Mouse (Mus musculus) left cerebral cortex, adult 9 months (tissue): ENCODE data around the gene Lingo1.

Source experiments
- DNase-seq, 2 experiments: peaks; one replicate each; pipeline ENCODE4 v3.0.0; 2022; ENCODE audit warnings: low spot score in 2 of 2

Gene Lingo1

DNA sequence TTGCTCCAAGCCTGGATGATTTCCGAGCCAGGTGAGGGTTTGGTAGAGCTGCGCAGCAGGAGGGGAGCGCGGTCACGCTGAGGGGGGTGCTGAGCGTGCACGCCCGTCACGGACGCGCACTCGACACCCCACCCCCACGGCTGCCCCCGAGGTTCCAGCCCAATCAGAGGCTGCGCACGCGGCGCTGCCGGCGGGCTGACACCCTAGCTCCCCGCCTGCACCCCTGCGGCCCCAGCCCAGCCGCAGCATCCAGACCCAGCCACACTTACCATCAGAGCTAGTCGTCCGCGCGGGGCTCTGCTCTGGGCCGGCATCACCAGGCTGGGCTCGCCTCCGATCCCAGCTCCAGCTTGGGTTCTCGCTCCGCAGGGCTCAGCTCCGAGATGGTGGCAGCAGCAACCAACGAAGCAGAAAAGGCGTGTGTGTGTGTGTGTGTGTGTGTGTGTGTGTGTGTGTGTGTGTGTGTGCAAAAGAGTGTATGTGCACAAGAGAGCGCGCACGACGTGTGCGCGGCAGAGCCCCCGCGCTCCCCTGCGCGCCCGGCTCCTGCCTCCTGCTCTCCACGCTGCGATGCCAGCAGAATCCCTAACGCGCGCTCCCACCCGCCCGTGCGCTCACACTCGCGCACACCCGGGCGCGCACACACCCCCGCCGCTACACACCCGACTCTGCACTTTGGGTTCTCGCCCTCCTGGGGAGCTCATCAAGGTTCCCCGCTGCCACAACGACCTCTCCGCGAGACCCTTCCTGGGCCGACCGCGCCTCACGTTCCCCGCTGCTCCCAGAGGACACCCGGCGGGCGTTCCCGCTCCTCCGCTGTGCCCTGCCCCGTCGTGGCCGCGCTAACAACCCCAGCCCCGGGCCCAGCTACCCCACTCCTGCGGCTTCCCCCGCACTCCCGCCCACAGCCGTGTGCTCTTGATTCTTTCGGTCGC is at the start of gene Lingo1:
Lingo1 (minus strand) TSS at position 748 of the 935 bp plus-strand sequence.
- peak in 1 of 2 experiments; percentile 78 for DNase-seq

DNA sequence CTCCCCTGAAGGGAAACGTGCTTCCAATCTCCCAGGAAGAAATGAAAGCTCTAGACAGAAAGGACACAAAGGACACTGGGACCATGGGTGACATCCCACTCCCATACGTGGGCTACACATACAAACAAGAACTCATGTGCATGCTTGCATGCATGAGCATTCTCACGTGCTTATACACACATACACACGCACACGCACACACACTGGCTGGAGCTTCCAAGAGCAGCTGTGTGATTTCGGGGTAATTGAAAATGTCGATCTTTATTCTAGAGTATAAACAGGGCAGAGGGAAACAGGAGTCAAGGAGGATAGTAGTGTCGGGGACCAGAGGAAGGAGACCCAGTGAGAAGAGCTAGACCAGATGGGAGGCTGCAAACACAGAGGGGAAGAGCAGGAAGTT is 48.4 kb upstream of the Lingo1 start:
- DNase-seq: no peak

DNA sequence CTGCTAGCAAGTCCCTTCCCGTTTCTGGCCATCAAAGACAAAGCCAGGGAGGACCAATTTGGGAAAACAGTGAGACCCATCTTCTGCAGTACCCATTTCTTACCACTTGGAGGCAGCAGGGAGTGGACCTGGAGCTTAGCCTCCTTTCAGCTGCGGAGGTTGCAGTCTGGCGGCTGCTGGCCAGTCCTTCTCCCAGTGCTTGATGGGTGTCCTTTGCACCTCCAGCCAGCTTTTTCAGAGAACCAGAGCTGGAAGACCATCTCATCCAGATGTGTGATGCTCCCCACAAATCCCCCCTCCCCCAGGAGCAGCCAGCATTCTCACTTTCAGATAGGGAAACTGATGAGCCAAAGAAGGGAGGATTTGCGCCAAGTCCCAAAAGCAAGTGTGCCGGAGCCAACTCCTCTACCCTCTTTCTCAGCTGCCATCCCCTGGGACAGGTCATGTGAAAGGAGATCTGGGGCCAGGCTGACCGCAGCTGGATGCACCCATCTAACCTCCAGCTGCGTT is 47.5 kb upstream of the Lingo1 start:
- peak; percentile 35 to 84 for DNase-seq

DNA sequence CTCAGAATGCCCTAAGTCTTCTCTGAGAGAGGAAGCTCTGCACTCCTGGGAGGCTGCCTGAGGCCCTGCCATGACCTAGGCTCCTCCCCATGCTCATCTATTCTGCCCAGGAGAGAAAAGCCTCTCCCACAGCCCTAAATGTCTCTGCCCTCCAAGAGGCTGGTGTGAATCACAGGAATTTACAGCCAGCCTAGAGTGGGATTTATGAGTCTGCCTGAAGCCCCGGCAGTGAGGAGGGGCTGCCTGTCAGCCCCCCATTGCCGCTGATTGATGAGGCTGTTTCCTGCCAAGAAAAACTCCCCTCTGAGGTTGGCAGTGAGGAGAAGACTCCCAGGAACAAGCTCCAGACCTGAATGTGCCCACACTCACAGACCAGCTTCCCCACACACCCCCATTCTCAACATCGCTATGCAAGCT is 46.0 kb upstream of the Lingo1 start:
- DNase-seq: no peak

DNA sequence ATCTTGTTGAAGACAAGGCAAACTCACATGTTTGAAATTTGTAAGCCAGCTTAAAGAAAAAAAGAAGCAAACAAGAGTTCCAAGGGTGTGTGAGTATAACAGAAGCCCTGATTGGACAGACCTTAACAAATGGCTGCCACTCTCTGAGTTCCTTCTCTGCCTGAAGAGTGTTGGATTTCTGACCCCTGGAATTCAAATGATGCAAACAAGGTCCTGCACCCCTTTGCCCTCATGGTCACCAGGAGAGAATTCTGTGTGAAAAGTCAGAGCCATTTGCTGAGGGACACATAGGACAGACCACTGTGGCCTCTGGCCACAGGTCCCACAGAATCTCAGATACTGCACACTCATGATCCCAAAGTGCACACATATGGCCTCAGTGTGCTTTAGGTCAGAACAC is 45.6 kb upstream of the Lingo1 start:
- no peak for DNase-seq

DNA sequence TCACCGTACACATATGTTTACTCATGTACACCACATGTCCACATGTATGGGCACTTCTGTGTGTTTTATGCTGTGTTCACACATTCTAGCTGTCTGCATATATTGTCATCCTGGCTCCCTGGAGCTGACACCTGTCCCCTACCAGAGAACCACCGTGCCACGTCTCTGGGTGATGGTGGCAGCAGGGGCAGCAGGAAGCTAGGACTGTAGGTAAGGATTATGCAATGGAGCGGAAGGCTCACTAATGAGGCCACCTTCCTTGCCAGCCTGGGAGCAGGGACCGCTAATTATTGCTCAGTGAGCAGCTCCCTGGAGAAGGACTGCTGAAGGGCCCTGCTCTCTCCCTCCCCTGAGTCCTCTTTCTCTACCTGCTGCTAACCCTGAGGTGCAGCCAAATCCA is 44.5 kb upstream of the Lingo1 start:
- no peak for DNase-seq

DNA sequence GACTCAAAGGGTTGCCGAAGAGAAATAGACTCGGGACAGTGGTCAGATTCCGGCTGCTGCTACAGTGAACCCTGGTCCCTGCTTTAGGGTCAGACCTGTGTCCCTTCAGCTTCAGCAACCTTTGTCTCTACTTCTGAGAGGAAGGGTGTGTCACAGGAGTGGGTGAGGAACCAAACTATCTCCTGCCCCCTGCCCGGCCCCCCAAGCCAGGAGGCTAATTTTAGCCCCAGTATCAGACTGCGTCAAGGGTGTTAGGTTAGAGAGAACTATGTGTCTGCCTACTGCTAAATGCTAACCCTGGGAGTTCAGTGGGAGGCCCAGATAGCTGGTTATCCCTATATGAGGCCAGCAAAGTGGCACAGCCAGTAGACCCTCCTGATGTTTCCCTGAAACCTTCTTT is 38.9 kb upstream of the Lingo1 start:
- no peak for DNase-seq

DNA sequence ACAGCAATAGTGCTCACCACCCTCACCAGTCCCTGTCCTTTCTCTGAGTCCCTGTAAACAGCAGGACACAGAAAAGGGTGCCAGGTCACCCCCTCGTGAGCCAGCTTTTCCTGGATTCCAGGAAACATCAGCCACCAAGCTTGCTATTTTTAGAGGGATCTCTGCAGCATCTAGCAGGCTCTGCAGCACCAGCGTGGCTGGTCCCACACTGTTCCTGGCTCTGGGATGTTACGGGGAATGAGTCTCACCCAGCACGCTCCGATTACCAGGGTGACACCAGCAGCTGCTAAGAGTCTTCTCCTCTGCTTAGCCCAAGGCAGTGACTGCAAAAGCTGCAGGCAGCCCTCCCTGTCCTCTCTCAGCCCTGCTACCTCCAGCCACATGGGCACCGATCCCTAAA is 36.6 kb upstream of the Lingo1 start:
- peak in 1 of 2 experiments; percentile 41 for DNase-seq

DNA sequence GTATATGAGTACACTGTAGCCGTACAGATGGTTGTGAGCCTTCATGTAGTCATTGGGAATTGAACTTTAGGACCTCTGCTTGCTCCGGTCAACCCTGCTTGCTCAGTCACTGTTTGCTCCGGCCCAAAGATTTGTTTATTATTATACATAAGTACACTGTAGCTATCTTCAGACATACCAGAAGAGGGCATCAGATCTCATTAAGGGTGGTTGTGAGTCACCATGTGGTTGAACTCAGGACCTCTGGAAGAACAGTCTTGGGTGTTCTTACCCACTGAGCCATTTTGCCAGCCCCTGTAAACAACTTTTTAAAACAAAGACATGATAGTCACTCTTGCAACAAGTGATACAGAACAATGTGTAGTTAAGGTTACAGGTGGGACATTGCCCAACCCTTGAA is 35.6 kb upstream of the Lingo1 start:
- DNase-seq: no peak

DNA sequence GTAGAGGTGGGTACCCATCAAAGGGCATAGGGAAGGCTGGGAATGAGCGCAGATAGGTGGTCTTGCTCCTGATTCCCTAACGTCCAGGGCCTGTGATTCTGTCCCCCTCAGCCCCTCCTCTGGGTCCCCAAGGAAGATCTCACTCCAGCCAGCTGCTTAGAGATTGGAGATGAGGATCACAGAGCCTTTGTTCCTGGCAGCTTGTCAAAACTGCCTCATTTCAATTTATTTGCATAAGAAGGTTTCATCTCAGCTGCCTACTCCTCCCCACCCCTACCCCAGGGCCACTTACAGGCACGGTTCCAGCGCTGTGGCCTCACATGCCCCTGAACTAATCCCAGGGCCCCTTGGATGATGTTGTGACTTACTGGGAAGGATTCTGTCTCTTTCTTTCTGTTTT is 33.9 kb upstream of the Lingo1 start:
- peak in 1 of 2 experiments; percentile 35 for DNase-seq

DNA sequence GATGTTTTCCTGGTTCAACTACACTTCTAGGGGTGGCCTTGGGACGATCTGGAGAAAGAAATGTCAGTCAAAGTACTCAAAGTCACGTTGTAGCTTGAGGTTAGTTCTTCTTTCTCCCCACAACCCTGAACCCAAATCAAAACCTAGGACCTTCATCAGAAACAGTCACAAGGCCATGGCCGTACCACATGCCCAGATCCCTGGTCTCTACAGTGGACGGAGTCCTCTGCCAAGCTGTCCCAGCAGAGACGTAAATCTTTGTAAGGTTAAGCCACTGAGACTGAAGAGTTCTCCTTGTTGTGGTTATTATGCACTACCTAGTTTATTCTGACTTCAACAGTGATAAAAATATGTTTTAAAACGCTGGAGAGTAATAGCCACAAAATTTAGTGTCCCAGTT is 32.6 kb upstream of the Lingo1 start:
- no peak for DNase-seq

DNA sequence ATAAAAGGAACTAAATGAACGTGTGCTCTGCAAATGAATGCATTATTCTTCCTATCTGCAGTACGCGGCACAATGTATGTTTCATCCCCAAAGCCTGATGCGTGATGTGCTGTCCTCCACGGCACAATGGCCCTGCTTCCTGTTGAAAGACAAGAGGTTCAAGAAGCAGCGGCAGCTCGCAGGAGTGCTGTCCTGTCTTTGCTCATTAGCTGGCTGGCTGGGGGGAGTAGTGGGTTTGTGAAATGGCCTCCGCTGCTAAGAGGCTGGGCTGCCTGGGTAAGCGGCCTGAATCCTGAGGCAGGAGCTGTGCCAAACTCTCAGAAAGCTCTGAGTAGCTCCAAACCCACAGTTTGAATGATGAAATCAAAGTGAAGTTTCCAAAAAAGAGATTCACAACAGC is 31.9 kb upstream of the Lingo1 start:
- DNase-seq: no peak

DNA sequence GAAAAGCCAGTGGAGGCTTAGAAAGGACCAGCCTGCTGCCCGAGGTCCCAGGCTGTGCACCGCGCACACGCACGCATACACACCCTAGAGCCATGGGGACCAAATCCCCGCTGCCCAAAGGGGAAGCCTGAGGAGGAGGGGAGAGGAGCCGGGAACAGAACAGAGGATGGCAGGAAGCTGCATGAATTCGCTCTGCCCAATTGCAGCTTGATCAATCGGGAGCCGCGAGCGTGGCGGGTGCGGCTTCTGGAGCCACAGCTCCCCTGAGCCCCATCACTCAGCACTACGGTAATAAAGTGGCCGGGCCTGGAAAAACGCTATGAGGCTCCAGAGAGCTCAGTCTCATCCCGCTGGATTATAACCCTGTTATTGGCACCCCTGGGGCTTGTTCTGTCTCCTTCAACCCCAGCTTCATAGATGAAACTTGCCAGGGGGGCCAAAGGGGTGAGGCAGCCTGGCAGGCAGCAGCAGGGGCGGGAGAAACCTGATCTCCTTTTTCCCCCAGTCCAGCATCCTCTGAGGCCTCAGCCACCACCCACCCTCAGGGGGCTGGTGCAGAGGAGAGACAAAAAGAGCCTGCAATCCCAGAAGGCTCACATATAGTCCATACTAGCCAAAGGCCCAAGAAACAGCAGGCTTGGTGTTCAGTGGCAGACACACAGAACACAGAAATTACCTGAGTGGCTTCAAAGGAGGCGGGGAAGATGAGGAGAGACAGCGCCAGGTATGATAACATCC is 29.4 kb upstream of the Lingo1 start:
- no peak for DNase-seq

DNA sequence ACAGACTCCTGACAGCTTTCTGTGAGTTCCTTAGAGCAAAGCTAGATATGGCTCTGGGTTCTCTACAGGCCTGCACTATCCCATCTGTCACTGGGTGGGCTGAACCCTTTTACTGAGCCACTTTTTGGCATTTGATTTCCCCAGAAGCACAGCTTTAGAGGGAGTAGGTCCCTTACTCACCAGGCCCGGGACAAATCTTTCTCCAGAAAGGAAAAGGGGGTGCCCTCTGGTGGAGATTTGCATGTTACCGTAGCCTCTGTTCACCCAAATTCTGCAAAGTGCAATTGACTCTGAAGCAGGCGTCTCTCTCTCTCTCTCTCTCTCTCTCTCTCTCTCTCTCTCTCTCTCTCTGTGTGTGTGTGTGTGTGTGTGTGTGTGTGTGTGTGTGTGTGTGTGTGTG is 28.6 kb upstream of the Lingo1 start:
- DNase-seq: peak in 1 of 2 experiments; percentile 31

DNA sequence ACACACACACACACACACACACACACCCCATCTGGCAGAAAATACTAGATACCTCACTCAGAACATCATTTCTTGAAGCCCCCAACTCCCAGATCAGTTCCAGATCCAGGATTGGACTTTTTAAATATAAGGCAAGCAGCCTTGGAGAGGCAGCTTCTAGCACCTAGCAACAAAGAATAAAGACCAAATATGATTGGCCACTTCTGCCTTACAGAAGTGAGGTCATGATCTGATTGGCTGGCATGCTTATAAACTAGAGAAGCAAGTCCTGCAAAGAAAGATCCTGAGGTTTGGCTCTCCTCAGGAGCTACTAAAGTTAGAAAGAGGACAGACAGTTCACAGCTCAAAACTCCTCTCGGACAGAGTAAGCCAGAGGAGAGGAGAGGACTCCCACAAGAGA is 14.6 kb upstream of the Lingo1 start:
- no peak for DNase-seq

DNA sequence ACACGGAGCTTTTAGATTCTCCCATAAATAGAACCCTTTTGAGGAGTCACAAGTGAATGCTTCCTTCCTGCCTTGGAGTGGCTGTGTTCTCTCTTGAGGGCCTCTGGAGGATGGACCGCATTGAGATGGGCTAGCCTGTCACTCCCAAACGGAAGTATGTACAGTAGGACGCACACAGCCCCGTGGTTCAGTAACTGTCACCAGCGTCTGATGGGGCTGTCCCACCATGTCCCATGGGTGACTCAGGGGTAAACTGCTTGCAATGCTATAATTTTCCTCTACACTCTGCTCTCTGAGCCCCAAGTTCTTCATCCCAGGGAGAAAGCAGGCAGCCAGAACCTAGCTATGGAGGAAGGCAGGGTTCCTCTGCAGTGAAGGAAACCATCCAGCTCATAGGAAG is 11.7 kb upstream of the Lingo1 start:
- no peak for DNase-seq

DNA sequence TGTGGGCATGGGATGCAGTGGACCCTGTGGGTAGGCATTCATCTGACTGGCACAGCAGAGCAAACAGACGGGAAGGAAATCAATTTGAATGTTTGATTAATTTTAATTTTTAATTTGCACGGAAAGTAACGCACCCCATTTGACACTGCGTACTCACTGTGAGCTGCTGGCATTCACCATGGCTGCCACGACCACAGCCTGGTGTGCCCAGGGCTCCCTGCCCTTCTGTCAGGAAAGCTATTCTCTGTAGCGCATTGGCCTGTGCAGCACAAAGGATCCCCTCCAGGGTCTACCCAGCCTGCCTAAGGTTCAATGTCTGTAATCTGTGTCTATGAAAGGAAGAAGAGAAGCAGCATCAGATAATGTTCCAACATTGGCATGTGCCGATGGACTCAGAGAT is 6.9 kb upstream of the Lingo1 start:
- no peak for DNase-seq

DNA sequence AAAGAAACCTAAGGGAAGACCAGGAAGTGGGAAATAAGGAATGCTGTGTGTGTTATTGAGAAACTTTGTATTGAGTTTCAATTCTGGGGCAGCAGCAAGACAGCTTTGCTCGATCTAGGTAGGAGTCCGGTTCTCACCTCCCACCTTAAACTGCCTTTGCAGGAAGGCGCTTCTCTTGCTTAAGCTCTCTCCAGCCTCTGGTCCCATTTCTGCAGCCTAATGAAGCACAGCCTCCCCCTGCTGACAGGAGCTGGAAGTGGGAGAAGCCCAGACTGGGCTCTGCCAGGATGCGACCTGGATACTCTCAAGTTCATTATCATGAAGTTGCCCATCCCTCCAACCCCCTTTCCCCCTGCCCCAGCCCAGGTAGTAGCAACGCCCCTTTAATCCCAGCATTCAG is 1.6 kb upstream of the Lingo1 start:
- DNase-seq: peak in 1 of 2 experiments; percentile 86

DNA sequence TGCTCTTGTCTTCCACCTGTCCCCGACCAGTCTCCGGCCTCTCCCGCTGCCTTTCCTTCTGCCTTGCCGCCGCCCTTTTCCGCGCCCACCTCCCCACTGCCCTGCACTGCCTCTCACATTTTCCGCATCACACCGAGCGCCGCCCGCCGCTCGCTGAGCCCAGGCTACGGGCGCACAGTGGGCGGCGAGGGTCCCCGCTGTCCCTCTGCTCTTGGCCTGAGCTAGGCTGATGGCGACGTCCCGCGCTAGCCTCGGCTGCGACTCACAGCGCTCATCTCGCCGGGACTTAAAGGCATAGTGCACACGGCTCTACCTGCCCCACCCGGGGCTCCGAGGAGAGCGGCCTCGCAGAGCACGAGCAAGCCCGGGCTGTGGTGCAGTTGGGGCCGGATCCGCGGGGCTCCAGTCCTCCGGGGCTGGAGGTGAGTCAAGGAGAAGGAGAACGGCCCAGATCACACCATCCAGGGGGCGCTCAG is 426 bp upstream of the Lingo1 start:
- no peak for DNase-seq

DNA sequence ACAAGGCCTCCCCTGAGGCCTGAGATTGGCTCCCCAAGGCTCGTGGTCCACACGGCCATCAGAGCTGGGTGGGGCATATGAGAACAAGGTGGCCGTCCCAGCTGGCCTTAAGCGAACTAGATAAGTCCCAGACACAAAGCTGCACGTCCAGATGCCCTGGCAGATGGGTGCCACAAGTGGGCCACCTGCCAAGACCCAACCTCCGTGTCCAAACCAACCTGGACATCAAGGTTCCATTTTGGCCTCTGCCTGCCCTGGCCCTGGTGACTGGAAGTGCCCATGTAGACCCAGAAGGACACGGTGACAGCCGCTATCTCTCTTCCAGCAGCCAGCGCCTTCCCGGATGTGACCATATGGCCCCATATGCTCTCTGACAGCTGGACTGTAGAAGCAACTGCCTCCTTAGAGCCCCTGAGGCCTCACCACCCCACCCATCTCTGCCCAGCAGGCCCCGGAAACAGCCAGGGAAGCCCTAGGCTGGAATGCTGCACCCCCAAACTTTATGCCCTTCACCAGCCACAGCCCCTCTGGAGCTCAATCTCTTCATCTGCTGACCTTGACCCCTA is 4.5 kb downstream of the Lingo1 start:
- DNase-seq: no peak

DNA sequence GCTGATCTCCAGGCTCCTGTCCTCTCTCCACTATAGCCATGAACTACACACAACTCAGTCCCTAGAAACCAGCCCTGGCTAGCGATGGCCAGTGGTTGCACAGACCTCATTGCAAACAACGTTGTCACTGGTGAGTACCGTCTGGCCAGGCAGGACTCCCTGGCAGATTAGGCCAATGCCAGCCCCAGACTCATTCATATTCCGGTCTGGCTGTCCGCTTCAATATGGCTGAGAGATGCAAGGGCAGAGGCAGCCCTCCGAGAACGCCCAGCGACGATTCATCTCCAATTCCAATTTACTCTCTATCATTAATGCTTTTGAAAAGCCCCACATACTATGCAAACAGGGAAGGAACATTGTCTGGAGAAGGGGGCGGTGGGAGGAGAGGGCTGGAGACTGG is 11.7 kb downstream of the Lingo1 start:
- DNase-seq: no peak
